Mouse (Mus musculus): ENCODE results near the gene Nmt2. TPM values are rescaled to one million over a fixed set of nuclear protein-coding genes. Genes with fewer than 3 reads are reported as not detected.

The Nmt2 gene
- 34.2 and 37.3 TPM in 2 replicates for polyA plus RNA-seq (2014; fragmentation: Nextera tagmentation; extraction: Ambion mirVana)

DNA sequence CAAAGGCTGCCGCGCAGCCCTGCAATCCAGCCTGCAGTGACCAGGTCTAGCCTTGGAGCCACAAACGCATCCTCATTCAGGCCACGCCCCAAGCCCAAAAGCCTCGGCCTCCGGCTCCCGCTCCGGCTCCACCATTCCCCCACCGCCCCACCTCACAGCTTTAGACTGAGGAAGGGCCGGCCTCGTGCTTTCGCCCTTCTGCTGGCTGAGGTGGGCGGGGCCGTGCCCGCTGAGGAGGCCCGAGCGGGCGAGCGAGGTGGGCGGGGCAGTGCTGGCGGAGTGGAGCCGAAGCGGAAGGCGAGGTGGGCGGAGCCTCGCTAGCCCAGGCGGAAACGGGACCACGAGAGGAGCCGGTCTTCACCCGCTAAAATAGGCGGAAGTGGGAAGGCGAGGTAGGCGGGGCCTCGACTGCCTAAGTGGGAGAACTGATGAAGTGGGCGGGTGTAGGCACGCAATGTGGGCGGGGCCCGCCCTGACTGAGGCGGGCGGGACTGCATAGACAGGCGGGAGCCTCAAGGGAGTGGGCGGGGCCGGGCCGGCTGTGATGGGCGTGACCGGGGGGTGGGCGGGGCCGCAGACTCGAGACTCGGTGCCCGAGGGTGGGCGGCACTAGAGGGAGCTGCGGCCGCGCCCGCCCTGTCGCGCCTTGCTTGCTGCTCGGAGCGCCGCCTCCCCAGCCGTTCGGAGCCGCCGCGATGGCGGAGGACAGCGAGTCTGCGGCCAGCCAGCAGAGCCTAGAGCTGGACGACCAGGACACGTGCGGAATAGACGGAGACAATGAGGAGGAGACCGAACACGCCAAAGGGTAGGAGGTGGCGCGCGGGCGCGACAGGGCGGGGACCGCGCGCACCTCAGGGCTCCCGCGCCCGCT is at the start of gene Nmt2:
Nmt2 (plus strand) TSS at position 611 of the 871 bp plus-strand sequence.
- ATAC-seq (ENCODE audit: low read depth) (peak; percentile 97), DNase-seq (ENCODE audit: low spot score) (peak; percentile 100)
- peaks cover 12% of the 10 kb centered on the region for H3K4me1 ChIP-seq (ENCODE audit: control insufficient read depth, insufficient read depth, low read length)
- H3K9ac ChIP-seq (ENCODE audit: low read depth, low read length) = peak within 1 kb of the TSS; percentile 74
- peak within 1 kb of the TSS; percentile 88 for H3K27ac ChIP-seq (replicated peaks; ENCODE audit: low read depth, low read length)
- H3K36me3 ChIP-seq (ENCODE audit: control insufficient read depth, insufficient read depth, low read length) = no peaks in the 10 kb centered on the region
- peak within 1 kb of the TSS; percentile 65 for H3K4me2 ChIP-seq (ENCODE audit: low read depth, low read length)
- H3K27me3 ChIP-seq (replicated peaks; ENCODE audit: control insufficient read depth, insufficient read depth, low read length) = no peaks in the 10 kb centered on the region
- H3K4me3 ChIP-seq (ENCODE audit: low read depth, low read length) = peak within 1 kb of the TSS; percentile 82
- WGBS = under 1% methylated on average over 76 of the region's 88 CpGs
- no peaks in the 10 kb centered on the region for H3K9me3 ChIP-seq (ENCODE audit: control insufficient read depth, low read length)

GRCm38 (mm10) chr2:3239255-3239654 is 44.8 kb upstream of the Nmt2 start:
- no peak overlapping the region for H3K4me2 ChIP-seq (ENCODE audit: low read depth, low read length)
- no peak overlapping the region for H3K9ac ChIP-seq (ENCODE audit: low read depth, low read length)
- no peaks in the 10 kb centered on the region; the same call in 1 of the 2 replicates for H3K4me1 ChIP-seq (ENCODE audit: control insufficient read depth, insufficient read depth, low read length)
- H3K9me3 ChIP-seq (ENCODE audit: control insufficient read depth, low read length) = no peaks in the 10 kb centered on the region
- 56% methylated on average over 5 of the region's 5 CpGs for WGBS
- H3K27ac ChIP-seq (replicated peaks; ENCODE audit: low read depth, low read length) = no peak overlapping the region
- H3K36me3 ChIP-seq (ENCODE audit: control insufficient read depth, insufficient read depth, low read length) = no peaks in the 10 kb centered on the region
- no peaks in the 10 kb centered on the region for H3K27me3 ChIP-seq (replicated peaks; ENCODE audit: control insufficient read depth, insufficient read depth, low read length)
- no peak for ATAC-seq (ENCODE audit: low read depth)
- H3K4me3 ChIP-seq (ENCODE audit: low read depth, low read length) = no peak overlapping the region
- no peak for DNase-seq (ENCODE audit: low spot score)

- peak; percentile 9 for DNase-seq (ENCODE audit: low spot score)
- Histone ChIP-seq H3K27ac (replicated peaks; ENCODE audit: low read depth, low read length) (no peak overlapping the region), H3K27me3 (replicated peaks; ENCODE audit: control insufficient read depth, insufficient read depth, low read length) (no peaks in the 10 kb centered on the region), H3K36me3 (ENCODE audit: control insufficient read depth, insufficient read depth, low read length) (no peaks in the 10 kb centered on the region), H3K4me1 (ENCODE audit: control insufficient read depth, insufficient read depth, low read length) (no peaks in the 10 kb centered on the region; the same call in 1 of the 2 replicates), H3K9ac (ENCODE audit: low read depth, low read length) (no peak overlapping the region), H3K4me2 (ENCODE audit: low read depth, low read length) (no peak overlapping the region), H3K4me3 (ENCODE audit: low read depth, low read length) (no peak overlapping the region), H3K9me3 (ENCODE audit: control insufficient read depth, low read length) (no peaks in the 10 kb centered on the region)
- 39% methylated on average over 3 of the region's 3 CpGs for WGBS
- ATAC-seq (ENCODE audit: low read depth) = 0 out of 2 replicates have a peak, but pooled peaks have one; percentile 33
Observed at GRCm38 (mm10) chr2:3244251-3244650, 39.8 kb upstream of the Nmt2 start.

DNA sequence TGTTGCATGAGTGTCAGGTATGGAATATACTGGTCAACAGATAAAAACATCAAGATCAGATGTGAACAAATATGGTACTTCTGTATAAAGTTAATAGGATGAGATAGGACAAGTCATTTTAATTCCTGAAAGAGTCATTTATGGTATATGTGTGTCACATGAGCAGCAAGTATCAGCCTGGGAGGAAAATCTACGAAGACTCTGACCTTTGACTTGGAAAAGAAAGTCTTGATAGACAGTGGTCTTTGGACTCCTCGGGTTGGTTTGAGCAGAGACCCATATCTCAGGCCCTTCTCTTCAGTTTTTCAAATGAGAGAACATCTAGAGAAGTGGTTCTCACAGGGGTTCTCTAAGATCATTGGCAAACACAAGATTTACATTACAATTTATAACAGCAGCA is 32.7 kb upstream of the Nmt2 start:
- Histone ChIP-seq H3K4me2 (ENCODE audit: low read depth, low read length) (no peak overlapping the region), H3K4me1 (ENCODE audit: control insufficient read depth, insufficient read depth, low read length) (no peaks in the 10 kb centered on the region), H3K9me3 (ENCODE audit: control insufficient read depth, low read length) (no peaks in the 10 kb centered on the region), H3K27me3 (replicated peaks; ENCODE audit: control insufficient read depth, insufficient read depth, low read length) (no peaks in the 10 kb centered on the region), H3K36me3 (ENCODE audit: control insufficient read depth, insufficient read depth, low read length) (no peaks in the 10 kb centered on the region), H3K4me3 (ENCODE audit: low read depth, low read length) (no peak overlapping the region), H3K27ac (replicated peaks; ENCODE audit: low read depth, low read length) (no peak overlapping the region), H3K9ac (ENCODE audit: low read depth, low read length) (no peak overlapping the region)
- ATAC-seq (ENCODE audit: low read depth) (no peak), DNase-seq (ENCODE audit: low spot score) (no peak)
- 79% methylated on average over 2 of the region's 2 CpGs for WGBS

DNA sequence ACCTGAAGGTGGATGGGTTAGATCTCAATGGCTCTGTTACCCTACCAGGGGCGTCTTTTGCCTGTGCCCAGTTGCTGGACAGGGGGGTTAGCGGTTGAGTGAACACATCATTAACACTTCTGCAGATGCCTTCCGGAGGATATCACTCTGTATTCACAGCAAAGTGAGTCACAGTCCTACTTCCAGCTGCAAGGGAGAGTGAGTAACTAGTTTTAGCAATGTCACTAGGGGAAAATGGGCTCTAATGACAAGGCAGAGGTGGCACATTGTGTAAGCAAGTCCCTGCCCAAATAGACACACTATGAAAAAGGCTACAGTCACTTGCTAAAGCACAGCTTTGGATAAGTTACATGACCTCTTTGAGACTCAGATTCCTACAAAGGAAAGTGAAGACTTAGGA is 17.5 kb upstream of the Nmt2 start:
- H3K4me1 ChIP-seq (ENCODE audit: control insufficient read depth, insufficient read depth, low read length) = no peaks in the 10 kb centered on the region
- no peaks in the 10 kb centered on the region for H3K36me3 ChIP-seq (ENCODE audit: control insufficient read depth, insufficient read depth, low read length)
- H3K4me3 ChIP-seq (ENCODE audit: low read depth, low read length) = no peak overlapping the region
- DNase-seq (ENCODE audit: low spot score) (no peak), ATAC-seq (ENCODE audit: low read depth) (no peak)
- WGBS = 87% methylated on average over 3 of the region's 3 CpGs
- no peak overlapping the region for H3K9ac ChIP-seq (ENCODE audit: low read depth, low read length)
- H3K27me3 ChIP-seq (replicated peaks; ENCODE audit: control insufficient read depth, insufficient read depth, low read length) = no peaks in the 10 kb centered on the region
- no peak overlapping the region for H3K27ac ChIP-seq (replicated peaks; ENCODE audit: low read depth, low read length)
- no peaks in the 10 kb centered on the region for H3K9me3 ChIP-seq (ENCODE audit: control insufficient read depth, low read length)
- no peak overlapping the region for H3K4me2 ChIP-seq (ENCODE audit: low read depth, low read length)

DNA sequence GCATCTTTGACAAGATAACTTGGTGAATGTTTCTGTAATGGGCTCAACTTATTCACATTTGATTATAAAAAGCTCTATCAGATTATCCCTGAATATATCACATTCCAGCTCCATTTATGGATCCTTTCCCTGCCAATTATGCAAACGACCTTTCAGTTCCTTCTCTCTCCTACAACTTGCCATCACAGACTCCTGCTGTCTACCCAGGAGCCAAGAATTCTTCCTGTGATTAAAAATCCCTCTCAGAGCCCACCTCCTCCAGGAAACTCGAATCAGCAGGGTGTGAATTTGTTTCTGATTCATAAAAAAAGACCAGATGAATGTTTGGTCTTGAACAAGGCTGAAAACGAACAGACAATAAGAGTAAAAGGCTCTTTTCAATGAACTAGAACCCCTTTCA is 16.1 kb upstream of the Nmt2 start:
- no peak for ATAC-seq (ENCODE audit: low read depth)

GRCm38 (mm10) chr2:3273349-3273748 is 10.7 kb upstream of the Nmt2 start:
- Histone ChIP-seq H3K4me2 (ENCODE audit: low read depth, low read length) (no peak overlapping the region), H3K27me3 (replicated peaks; ENCODE audit: control insufficient read depth, insufficient read depth, low read length) (no peaks in the 10 kb centered on the region), H3K4me3 (ENCODE audit: low read depth, low read length) (no peak overlapping the region), H3K4me1 (ENCODE audit: control insufficient read depth, insufficient read depth, low read length) (no peaks in the 10 kb centered on the region), H3K36me3 (ENCODE audit: control insufficient read depth, insufficient read depth, low read length) (no peaks in the 10 kb centered on the region), H3K9me3 (ENCODE audit: control insufficient read depth, low read length) (no peaks in the 10 kb centered on the region), H3K27ac (replicated peaks; ENCODE audit: low read depth, low read length) (no peak overlapping the region), H3K9ac (ENCODE audit: low read depth, low read length) (no peak overlapping the region)
- DNase-seq (ENCODE audit: low spot score) (no peak), ATAC-seq (ENCODE audit: low read depth) (no peak)
- 80% methylated on average over 2 of the region's 2 CpGs for WGBS

More for the DNA sequence above, 16.1 kb upstream of the Nmt2 start:
- H3K4me1 ChIP-seq (ENCODE audit: control insufficient read depth, insufficient read depth, low read length) = no peaks in the 10 kb centered on the region
- H3K27ac ChIP-seq (replicated peaks; ENCODE audit: low read depth, low read length) = no peak overlapping the region
- no peaks in the 10 kb centered on the region for H3K9me3 ChIP-seq (ENCODE audit: control insufficient read depth, low read length)
- H3K27me3 ChIP-seq (replicated peaks; ENCODE audit: control insufficient read depth, insufficient read depth, low read length) = no peaks in the 10 kb centered on the region
- WGBS = 33% methylated on average over 3 of the region's 3 CpGs
- no peak overlapping the region for H3K4me3 ChIP-seq (ENCODE audit: low read depth, low read length)
- H3K36me3 ChIP-seq (ENCODE audit: control insufficient read depth, insufficient read depth, low read length) = no peaks in the 10 kb centered on the region
- no peak overlapping the region for H3K4me2 ChIP-seq (ENCODE audit: low read depth, low read length)
- no peak overlapping the region for H3K9ac ChIP-seq (ENCODE audit: low read depth, low read length)
- no peak for DNase-seq (ENCODE audit: low spot score)

GRCm38 (mm10) chr2:3276106-3276505 is 7.9 kb upstream of the Nmt2 start:
- Histone ChIP-seq H3K4me3 (ENCODE audit: low read depth, low read length) (no peak overlapping the region), H3K27me3 (replicated peaks; ENCODE audit: control insufficient read depth, insufficient read depth, low read length) (no peaks in the 10 kb centered on the region), H3K4me1 (ENCODE audit: control insufficient read depth, insufficient read depth, low read length) (no peaks in the 10 kb centered on the region), H3K9me3 (ENCODE audit: control insufficient read depth, low read length) (no peaks in the 10 kb centered on the region), H3K4me2 (ENCODE audit: low read depth, low read length) (no peak overlapping the region), H3K9ac (ENCODE audit: low read depth, low read length) (no peak overlapping the region), H3K27ac (replicated peaks; ENCODE audit: low read depth, low read length) (no peak overlapping the region), H3K36me3 (ENCODE audit: control insufficient read depth, insufficient read depth, low read length) (no peaks in the 10 kb centered on the region)
- WGBS = 64% methylated on average over 2 of the region's 2 CpGs
- DNase-seq (ENCODE audit: low spot score) (no peak), ATAC-seq (ENCODE audit: low read depth) (no peak)

- H3K27ac ChIP-seq (replicated peaks; ENCODE audit: low read depth, low read length) = no peak overlapping the region
- no peak for ATAC-seq (ENCODE audit: low read depth)
- H3K27me3 ChIP-seq (replicated peaks; ENCODE audit: control insufficient read depth, insufficient read depth, low read length) = no peaks in the 10 kb centered on the region
- H3K4me1 ChIP-seq (ENCODE audit: control insufficient read depth, insufficient read depth, low read length) = no peaks in the 10 kb centered on the region
- no peak overlapping the region for H3K9ac ChIP-seq (ENCODE audit: low read depth, low read length)
- H3K4me2 ChIP-seq (ENCODE audit: low read depth, low read length) = no peak overlapping the region
- no peak overlapping the region for H3K4me3 ChIP-seq (ENCODE audit: low read depth, low read length)
- no peaks in the 10 kb centered on the region for H3K36me3 ChIP-seq (ENCODE audit: control insufficient read depth, insufficient read depth, low read length)
- WGBS = 79% methylated on average over 7 of the region's 7 CpGs
- H3K9me3 ChIP-seq (ENCODE audit: control insufficient read depth, low read length) = no peaks in the 10 kb centered on the region
- DNase-seq (ENCODE audit: low spot score) = no peak
Observed at GRCm38 (mm10) chr2:3277502-3277901, 6.5 kb upstream of the Nmt2 start.
